Mouse (Mus musculus): ENCODE measurements around the gene Msh4. TPM values are rescaled to one million over a fixed set of nuclear protein-coding genes. Genes with fewer than 3 reads are reported as not detected.

Msh4 gene
- polyA plus RNA-seq, 1 experiment from 2014 or later, result 0.04 TPM

GRCm38 (mm10) chr3:153913510-153914243 lies 7.7 kb upstream of the Msh4 start:
- no peaks in the 10 kb centered on the region for H3K9me3 ChIP-seq (replicated peaks; ENCODE audit: control insufficient read depth, low read length)
- H3K9ac ChIP-seq (ENCODE audit: low read depth, low read length), result peak overlapping the region; percentile 90
- ATAC-seq (ENCODE audit: low read depth), result no peak
- peaks cover 38% of the 10 kb centered on the region for H3K4me1 ChIP-seq (ENCODE audit: control insufficient read depth, low read depth, low read length)
- peak overlapping the region; percentile 90 for H3K4me2 ChIP-seq (ENCODE audit: low read depth, low read length)
- H3K27ac ChIP-seq (ENCODE audit: low read length), result peak overlapping the region; percentile 94
- H3K27me3 ChIP-seq (ENCODE audit: control insufficient read depth, insufficient read depth, low read depth, low read length), result no peaks in the 10 kb centered on the region
- peak overlapping the region; percentile 80 for H3K4me3 ChIP-seq (ENCODE audit: low read depth, low read length)
- WGBS (ENCODE audit: insufficient replicate concordance), result 38% methylated on average over 6 of the region's 6 CpGs
- peaks cover 29% of the 10 kb centered on the region for H3K36me3 ChIP-seq (ENCODE audit: control insufficient read depth, insufficient read depth)

DNA sequence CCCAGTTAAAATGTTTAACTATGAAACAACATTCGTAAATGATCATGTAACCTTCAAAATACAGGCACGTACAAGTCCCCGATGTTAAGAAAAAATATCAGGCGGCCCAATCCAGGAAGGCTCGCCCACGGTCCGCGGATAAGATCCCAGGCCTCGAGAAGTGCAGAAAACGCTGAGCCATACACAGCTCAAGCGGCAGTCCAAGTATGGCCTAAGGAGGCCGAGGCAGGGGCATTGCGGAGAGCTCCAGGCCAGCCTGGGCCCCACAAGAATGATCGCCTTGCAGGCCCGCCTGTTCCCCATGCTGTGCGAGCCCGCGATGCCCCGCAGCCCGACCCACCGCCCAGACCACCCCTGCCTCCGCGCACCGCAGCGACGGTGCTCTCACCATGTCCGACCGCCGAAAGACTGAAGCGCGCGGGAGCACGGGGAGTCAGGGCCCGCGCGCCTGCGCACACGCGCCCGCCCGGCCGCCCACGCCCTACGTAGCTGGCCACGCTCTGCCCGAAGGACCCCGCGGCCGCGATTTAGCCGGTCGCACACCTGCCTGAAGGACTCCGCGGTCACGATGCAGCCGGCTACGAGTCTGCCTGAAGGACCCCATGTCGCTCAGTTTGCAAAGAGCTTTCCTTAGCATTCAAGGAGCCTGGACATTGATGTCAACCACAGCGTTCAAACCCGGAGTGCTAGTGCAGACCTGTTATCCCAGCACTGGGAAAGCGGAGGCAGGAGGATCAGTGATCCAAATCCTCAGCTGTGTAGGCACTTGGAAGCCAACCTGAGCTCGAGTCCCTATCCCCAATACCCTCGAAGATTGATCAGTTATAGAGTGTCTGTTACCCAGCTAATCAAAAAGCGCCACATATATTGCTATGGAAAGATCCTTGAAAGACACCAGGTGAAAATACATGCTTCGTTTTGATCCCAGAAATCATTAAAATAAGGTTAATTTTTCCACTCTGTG lies 6.9 kb upstream of the Msh4 start, which contains the start of gene Rabggtb:
Rabggtb (minus strand) TSS at position 464 of the 964 bp plus-strand sequence.
- H3K9ac ChIP-seq (ENCODE audit: low read depth, low read length), result peak within 1 kb of the TSS; percentile 90
- peak within 1 kb of the TSS; percentile 80 for H3K4me3 ChIP-seq (ENCODE audit: low read depth, low read length)
- ATAC-seq (ENCODE audit: low read depth), result peak; percentile 95
- no peaks in the 10 kb centered on the region for H3K27me3 ChIP-seq (ENCODE audit: control insufficient read depth, insufficient read depth, low read depth, low read length)
- H3K4me1 ChIP-seq (ENCODE audit: control insufficient read depth, low read depth, low read length), result peaks cover 47% of the 10 kb centered on the region
- H3K27ac ChIP-seq (ENCODE audit: low read length), result peak within 1 kb of the TSS; percentile 94
- WGBS (ENCODE audit: insufficient replicate concordance), result under 1% methylated on average over 62 of the region's 65 CpGs
- H3K36me3 ChIP-seq (ENCODE audit: control insufficient read depth, insufficient read depth), result peaks cover 37% of the 10 kb centered on the region
- H3K4me2 ChIP-seq (ENCODE audit: low read depth, low read length), result peak within 1 kb of the TSS; percentile 90
- no peaks in the 10 kb centered on the region for H3K9me3 ChIP-seq (replicated peaks; ENCODE audit: control insufficient read depth, low read length)

DNA sequence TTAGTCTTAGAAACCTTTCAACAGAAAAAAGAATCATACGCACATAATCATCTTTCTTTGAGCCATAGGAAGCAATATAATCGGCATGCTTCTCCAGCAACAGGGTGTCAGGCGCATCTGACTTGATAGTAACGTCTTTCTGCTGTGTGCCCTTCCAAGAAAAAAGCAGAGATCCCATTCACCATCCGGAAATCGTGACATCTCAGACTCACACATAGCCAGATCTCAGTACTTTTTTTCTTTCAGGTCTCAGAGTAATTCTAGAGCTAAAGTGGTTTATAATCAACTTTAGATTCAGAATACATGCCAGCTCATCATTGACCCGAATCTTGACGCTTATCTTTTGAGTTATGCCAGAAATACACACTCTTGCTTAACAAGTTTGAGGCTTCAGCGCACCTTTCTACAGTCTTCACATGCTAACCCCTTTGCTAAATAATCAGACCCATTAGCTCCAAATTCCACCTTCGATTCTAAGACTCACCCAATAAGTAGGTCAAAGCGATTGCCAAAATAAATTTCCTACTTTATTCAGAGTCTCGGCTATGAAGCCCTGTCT lies 6.0 kb upstream of the Msh4 start:
- 1% methylated on average over 12 of the region's 12 CpGs for WGBS (ENCODE audit: insufficient replicate concordance)
- Histone ChIP-seq H3K4me1 (ENCODE audit: control insufficient read depth, low read depth, low read length) (peaks cover 47% of the 10 kb centered on the region), H3K9me3 (replicated peaks; ENCODE audit: control insufficient read depth, low read length) (no peaks in the 10 kb centered on the region), H3K4me2 (ENCODE audit: low read depth, low read length) (peak overlapping the region; percentile 88), H3K36me3 (ENCODE audit: control insufficient read depth, insufficient read depth) (peaks cover 46% of the 10 kb centered on the region), H3K9ac (ENCODE audit: low read depth, low read length) (peak overlapping the region; percentile 90), H3K27ac (ENCODE audit: low read length) (peak overlapping the region; percentile 84), H3K4me3 (ENCODE audit: low read depth, low read length) (peak overlapping the region; percentile 80), H3K27me3 (ENCODE audit: control insufficient read depth, insufficient read depth, low read depth, low read length) (no peaks in the 10 kb centered on the region)
- ATAC-seq (ENCODE audit: low read depth), result no peak

DNA sequence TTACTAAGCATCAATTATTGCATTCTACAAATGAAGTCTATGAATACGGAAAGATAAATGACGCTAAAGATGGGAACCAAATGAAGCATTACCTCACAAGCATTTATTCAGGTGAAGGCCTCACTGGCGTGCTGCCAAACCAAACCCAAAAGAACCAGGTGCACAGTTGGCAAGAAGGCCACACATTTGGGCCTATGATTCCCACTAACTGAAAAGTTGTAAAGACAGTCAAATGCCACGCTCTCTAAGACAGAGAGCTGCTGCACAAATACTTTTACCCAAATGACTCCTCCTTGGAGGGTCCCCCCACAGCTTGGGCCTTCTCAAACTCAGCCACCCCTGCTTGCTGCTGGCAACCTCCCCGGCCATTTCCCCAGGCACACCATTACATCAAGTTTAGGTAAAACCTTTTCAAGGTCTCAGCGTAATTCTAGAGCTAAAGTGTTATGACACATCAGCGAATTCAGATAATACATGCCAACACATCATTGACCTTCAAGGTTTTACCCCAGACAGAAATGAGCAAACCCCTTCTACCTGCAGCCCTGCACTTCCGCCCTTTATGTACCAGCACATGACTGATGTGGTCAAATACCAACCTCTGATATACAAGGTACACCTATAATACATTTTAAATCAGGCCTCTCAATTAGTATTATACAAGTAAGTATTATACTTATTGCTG lies 5.4 kb upstream of the Msh4 start:
- H3K9ac ChIP-seq (ENCODE audit: low read depth, low read length), result peak overlapping the region; percentile 90
- 19% methylated on average over 8 of the region's 8 CpGs for WGBS (ENCODE audit: insufficient replicate concordance)
- H3K4me1 ChIP-seq (ENCODE audit: control insufficient read depth, low read depth, low read length), result peaks cover 47% of the 10 kb centered on the region
- peak overlapping the region; percentile 80 for H3K4me3 ChIP-seq (ENCODE audit: low read depth, low read length)
- H3K4me2 ChIP-seq (ENCODE audit: low read depth, low read length), result peak overlapping the region; percentile 88
- H3K9me3 ChIP-seq (replicated peaks; ENCODE audit: control insufficient read depth, low read length), result no peaks in the 10 kb centered on the region
- no peak for ATAC-seq (ENCODE audit: low read depth)
- peaks cover 52% of the 10 kb centered on the region for H3K36me3 ChIP-seq (ENCODE audit: control insufficient read depth, insufficient read depth)
- no peaks in the 10 kb centered on the region for H3K27me3 ChIP-seq (ENCODE audit: control insufficient read depth, insufficient read depth, low read depth, low read length)
- H3K27ac ChIP-seq (ENCODE audit: low read length), result peak overlapping the region; percentile 84

- peaks cover 47% of the 10 kb centered on the region for H3K4me1 ChIP-seq (ENCODE audit: control insufficient read depth, low read depth, low read length)
- 37% methylated on average over 7 of the region's 7 CpGs for WGBS (ENCODE audit: insufficient replicate concordance)
- H3K9me3 ChIP-seq (replicated peaks; ENCODE audit: control insufficient read depth, low read length), result no peaks in the 10 kb centered on the region
- peak overlapping the region; percentile 90 for H3K9ac ChIP-seq (ENCODE audit: low read depth, low read length)
- H3K27me3 ChIP-seq (ENCODE audit: control insufficient read depth, insufficient read depth, low read depth, low read length), result no peaks in the 10 kb centered on the region
- peak overlapping the region; percentile 80 for H3K4me3 ChIP-seq (ENCODE audit: low read depth, low read length)
- peaks cover 60% of the 10 kb centered on the region for H3K36me3 ChIP-seq (ENCODE audit: control insufficient read depth, insufficient read depth)
- peak overlapping the region; percentile 88 for H3K4me2 ChIP-seq (ENCODE audit: low read depth, low read length)
- peak overlapping the region; percentile 84 for H3K27ac ChIP-seq (ENCODE audit: low read length)
- ATAC-seq (ENCODE audit: low read depth), result no peak
Observed at GRCm38 (mm10) chr3:153910489-153910888, 4.6 kb upstream of the Msh4 start.

DNA sequence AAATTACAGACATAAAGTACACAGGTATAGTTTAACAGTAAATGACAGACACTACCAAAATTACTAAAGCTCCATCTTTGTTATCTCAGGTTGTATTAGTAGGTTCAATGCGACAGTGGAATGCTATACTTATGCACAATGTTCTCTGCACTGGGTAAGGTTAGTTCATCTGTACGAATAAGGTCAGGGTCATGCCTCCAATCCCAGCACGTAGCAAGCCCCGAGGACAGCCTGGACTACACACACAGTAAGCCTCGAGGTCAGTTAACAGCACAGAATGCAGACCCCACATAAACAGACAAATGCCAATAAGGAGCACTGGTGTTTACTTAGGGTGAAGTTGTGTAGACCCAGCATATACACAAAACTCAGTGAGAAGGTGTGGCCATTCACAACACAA lies 3.0 kb upstream of the Msh4 start:
- H3K9ac ChIP-seq (ENCODE audit: low read depth, low read length), result 0 out of 2 replicates have a peak overlapping the region, but pooled peaks have one; percentile 19
- H3K27me3 ChIP-seq (ENCODE audit: control insufficient read depth, insufficient read depth, low read depth, low read length), result no peaks in the 10 kb centered on the region
- ATAC-seq (ENCODE audit: low read depth), result no peak
- peak overlapping the region; percentile 88 for H3K4me2 ChIP-seq (ENCODE audit: low read depth, low read length)
- H3K4me1 ChIP-seq (ENCODE audit: control insufficient read depth, low read depth, low read length), result peaks cover 44% of the 10 kb centered on the region
- H3K9me3 ChIP-seq (replicated peaks; ENCODE audit: control insufficient read depth, low read length), result no peaks in the 10 kb centered on the region
- peak overlapping the region; percentile 80 for H3K4me3 ChIP-seq (ENCODE audit: low read depth, low read length)
- WGBS (ENCODE audit: insufficient replicate concordance), result 62% methylated on average over 5 of the region's 5 CpGs
- peak overlapping the region; percentile 39 for H3K27ac ChIP-seq (ENCODE audit: low read length)
- H3K36me3 ChIP-seq (ENCODE audit: control insufficient read depth, insufficient read depth), result peaks cover 76% of the 10 kb centered on the region

DNA sequence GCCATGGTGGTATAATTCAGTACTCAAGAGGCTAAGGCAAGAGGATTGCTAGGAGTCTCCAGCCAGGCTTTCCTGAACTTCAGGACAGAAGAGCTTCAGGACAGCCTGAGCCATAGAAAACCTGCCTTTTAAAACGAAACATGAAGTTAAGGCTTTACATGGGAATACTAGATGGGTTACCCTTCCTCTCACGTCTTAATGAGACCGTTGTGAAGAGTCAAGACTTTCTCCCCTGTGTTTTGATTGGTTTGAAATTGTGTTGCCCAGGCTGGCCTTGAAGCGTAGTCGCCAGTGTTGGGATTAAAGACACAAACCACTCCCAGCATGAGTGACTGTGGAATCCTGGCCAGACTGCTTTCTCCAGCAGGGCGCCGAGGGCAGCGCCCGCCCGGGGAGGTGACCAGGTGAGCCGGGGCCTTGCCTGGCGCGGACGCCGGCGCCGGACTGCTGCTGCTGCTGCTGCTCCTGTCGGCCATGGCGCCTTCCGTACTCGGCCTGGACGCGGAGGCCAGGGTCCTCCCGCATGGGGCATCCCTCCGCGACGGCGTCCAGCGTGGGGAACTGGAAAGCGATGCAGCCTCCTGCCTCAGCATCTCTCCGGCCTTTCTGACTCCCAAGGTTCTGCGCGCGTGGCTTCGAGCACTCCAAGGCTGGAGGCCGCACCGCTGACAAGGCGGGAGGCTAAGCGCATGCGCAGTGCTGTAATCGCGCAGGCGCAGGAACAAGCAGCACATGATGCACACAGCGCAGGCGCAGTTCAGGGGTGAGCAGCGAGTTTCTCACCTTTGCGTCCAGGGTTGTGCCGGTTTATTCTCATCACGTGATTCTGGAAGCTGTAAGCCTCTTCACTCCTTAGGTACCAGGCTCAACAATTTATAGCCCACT lies 445 bp downstream of the Msh4 start:
- Histone ChIP-seq H3K36me3 (ENCODE audit: control insufficient read depth, insufficient read depth) (peaks cover 70% of the 10 kb centered on the region), H3K4me1 (ENCODE audit: control insufficient read depth, low read depth, low read length) (peaks cover 32% of the 10 kb centered on the region)

GRCm38 (mm10) chr3:153904586-153904985 lies 1.4 kb downstream of the Msh4 start:
- 46% methylated on average over 6 of the region's 6 CpGs for WGBS (ENCODE audit: insufficient replicate concordance)
- H3K27me3 ChIP-seq (ENCODE audit: control insufficient read depth, insufficient read depth, low read depth, low read length), result no peaks in the 10 kb centered on the region
- ATAC-seq (ENCODE audit: low read depth), result peak; percentile 54
- H3K27ac ChIP-seq (ENCODE audit: low read length), result no peak overlapping the region
- H3K9ac ChIP-seq (ENCODE audit: low read depth, low read length), result no peak overlapping the region
- no peak overlapping the region for H3K4me2 ChIP-seq (ENCODE audit: low read depth, low read length)
- H3K4me1 ChIP-seq (ENCODE audit: control insufficient read depth, low read depth, low read length), result peaks cover 23% of the 10 kb centered on the region
- no peak overlapping the region for H3K4me3 ChIP-seq (ENCODE audit: low read depth, low read length)
- H3K9me3 ChIP-seq (replicated peaks; ENCODE audit: control insufficient read depth, low read length), result no peaks in the 10 kb centered on the region
- H3K36me3 ChIP-seq (ENCODE audit: control insufficient read depth, insufficient read depth), result peaks cover 61% of the 10 kb centered on the region

More for the DNA sequence above, 445 bp downstream of the Msh4 start:
- no peaks in the 10 kb centered on the region for H3K9me3 ChIP-seq (replicated peaks; ENCODE audit: control insufficient read depth, low read length)
- no peak overlapping the region for H3K27ac ChIP-seq (ENCODE audit: low read length)
- no peaks in the 10 kb centered on the region for H3K27me3 ChIP-seq (ENCODE audit: control insufficient read depth, insufficient read depth, low read depth, low read length)
- H3K4me3 ChIP-seq (ENCODE audit: low read depth, low read length), result no peak overlapping the region
- whole genome bisulfite sequencing (ENCODE audit: insufficient replicate concordance), result 86% methylated on average over 49 of the region's 49 CpGs
- H3K9ac ChIP-seq (ENCODE audit: low read depth, low read length), result no peak overlapping the region
- peak; percentile 7; the same call in 1 of the 2 replicates for ATAC-seq (ENCODE audit: low read depth)
- no peak overlapping the region for H3K4me2 ChIP-seq (ENCODE audit: low read depth, low read length)
